In genomic region chr9:108673151-108673550, GRCm38 (mm10) we compare ENCODE assay signal across 9 mouse cellular contexts. TPM values are rescaled to one million over a fixed set of nuclear protein-coding genes. Genes with fewer than 3 reads are reported as not detected.
DNase-seq lines count a peak whose midpoint lies in the region; ATAC-seq lines count a peak whose summit lies in the region.
"Had no signal": no experiment of that assay in that cellular context is flagged by ENCODE, and none has a peak within 500 bp of the region (broad histone marks: within the 10 kb centered on the region; RNA-seq: fewer than 3 reads in every experiment).

No protein-coding gene starts in this region.

- no peaks in the 10 kb centered on the region for H3K9me3 ChIP-seq in kidney, embryonic 15.5 days (replicated peaks)
- H3K9me3 ChIP-seq in embryonic facial prominence, embryonic 11.5 days (replicated peaks; ENCODE audit: control insufficient read depth, low read length) = no peaks in the 10 kb centered on the region

- no peak for ATAC-seq in kidney, embryonic 15.5 days (replicated peaks; ENCODE audit: low FRiP score)
- no peak for ATAC-seq in embryonic facial prominence, embryonic 11.5 days (replicated peaks; ENCODE audit: insufficient number of reproducible peaks, low FRiP score, low TSS enrichment, low read depth)
- ATAC-seq in activated CD4-positive, CD25-positive, alpha-beta regulatory T cell, adult 4 months = no peak

- H3K4me1 ChIP-seq in kidney, embryonic 15.5 days = no peaks in the 10 kb centered on the region
- H3K4me1 ChIP-seq in embryonic facial prominence, embryonic 11.5 days (ENCODE audit: control insufficient read depth, insufficient read depth, low read length) = no peaks in the 10 kb centered on the region

- peak; percentile 30 for DNase-seq in kidney, postnatal 10 days
- peak; percentile 49 for DNase-seq in A20 (ENCODE audit: low read depth, low spot score)
- DNase-seq in CD4-positive helper T cell, adult 2 months (ENCODE audit: low read depth, low spot score) = peak; percentile 35
- DNase-seq in embryonic facial prominence, embryonic 11.5 days (ENCODE audit: low spot score) = peak; percentile 39
- no peak for DNase-seq in yolk sac, embryonic 10.5 days (ENCODE audit: low spot score)
- no peak for DNase-seq in left cerebral cortex, postnatal 14 days (ENCODE audit: low spot score in 2 of 2)

- H3K4me3 ChIP-seq in kidney, embryonic 15.5 days (replicated peaks) = no peak overlapping the region
- H3K4me3 ChIP-seq in embryonic facial prominence, embryonic 11.5 days (ENCODE audit: low read depth, low read length) = no peak overlapping the region
- H3K4me3 ChIP-seq: heart, embryonic 13.5 days had no signal

- intact Hi-C loops in left cerebral cortex, postnatal 14 days (cut with DNase I) = no loop called here

- 50% methylated on average over 2 of the region's 2 CpGs for WGBS in kidney, embryonic 15.5 days
- 50% methylated on average over 2 of the region's 2 CpGs for WGBS in embryonic facial prominence, embryonic 11.5 days

- H3K27me3 ChIP-seq in kidney, embryonic 15.5 days = no peaks in the 10 kb centered on the region
- H3K27me3 ChIP-seq in embryonic facial prominence, embryonic 11.5 days (ENCODE audit: control insufficient read depth, insufficient read depth, low read length) = no peaks in the 10 kb centered on the region
- H3K27me3 ChIP-seq: heart, embryonic 13.5 days had no signal

- H3K9ac ChIP-seq in kidney, embryonic 15.5 days = no peak overlapping the region
- no peak overlapping the region for H3K9ac ChIP-seq in embryonic facial prominence, embryonic 11.5 days (replicated peaks; ENCODE audit: low read length)
- H3K9ac ChIP-seq: heart, embryonic 13.5 days had no signal

- H3K36me3 ChIP-seq in kidney, embryonic 15.5 days = peaks cover 33% of the 10 kb centered on the region
- no peaks in the 10 kb centered on the region; the same call in 1 of the 2 replicates for H3K36me3 ChIP-seq in embryonic facial prominence, embryonic 11.5 days (replicated peaks; ENCODE audit: control insufficient read depth, insufficient read depth, low read depth, low read length)

- H3K4me2 ChIP-seq in kidney, embryonic 15.5 days = no peak overlapping the region
- no peak overlapping the region for H3K4me2 ChIP-seq in embryonic facial prominence, embryonic 11.5 days (ENCODE audit: low read depth, low read length)
- H3K4me2 ChIP-seq: heart, embryonic 13.5 days had no signal

- no peak overlapping the region for H3K27ac ChIP-seq in kidney, embryonic 15.5 days
- no peak overlapping the region for H3K27ac ChIP-seq in embryonic facial prominence, embryonic 11.5 days (replicated peaks; ENCODE audit: low read depth, low read length)
- H3K27ac ChIP-seq: heart, embryonic 13.5 days had no signal

RNA-seq across cellular contexts. Expression of gene Slc25a20, which starts 11.3 kb away (rescaled TPM):
- 50.0 and 51.8 TPM in 2 replicates for polyA plus RNA-seq in kidney, embryonic 15.5 days (2015; fragmentation: Nextera tagmentation; extraction: Ambion mirVana)
- polyA plus RNA-seq in embryonic facial prominence, embryonic 11.5 days (2014; fragmentation: Nextera tagmentation; extraction: Ambion mirVana) = 30.8 and 34.5 TPM in 2 replicates
- polyA plus RNA-seq in activated CD4-positive, CD25-positive, alpha-beta regulatory T cell, adult 4 months (2017; shearing (Covaris generic)) = 10 to 100 TPM; 36.2 to 41.8 TPM
- 10 to 100 TPM; 14.5 to 15.0 TPM for total RNA-seq in left cerebral cortex, postnatal 14 days (2021)

RNA-seq across cellular contexts. Expression of gene Prkar2a, which starts 16.0 kb away (rescaled TPM):
- 25.5 and 27.6 TPM in 2 replicates for polyA plus RNA-seq in kidney, embryonic 15.5 days (2015; fragmentation: Nextera tagmentation; extraction: Ambion mirVana)
- polyA plus RNA-seq in embryonic facial prominence, embryonic 11.5 days (2014; fragmentation: Nextera tagmentation; extraction: Ambion mirVana) = 36.2 and 37.9 TPM in 2 replicates
- polyA plus RNA-seq in activated CD4-positive, CD25-positive, alpha-beta regulatory T cell, adult 4 months (2017; shearing (Covaris generic)) = 1 to 10 TPM; 4.0 to 5.4 TPM
- total RNA-seq in left cerebral cortex, postnatal 14 days (2021) = 10 to 100 TPM; 40.6 to 45.5 TPM

RNA-seq across cellular contexts. Expression of gene Arih2, which starts 24.0 kb away (rescaled TPM):
- 50.1 and 51.0 TPM in 2 replicates for polyA plus RNA-seq in kidney, embryonic 15.5 days (2015; fragmentation: Nextera tagmentation; extraction: Ambion mirVana)
- 44.1 and 48.4 TPM in 2 replicates for polyA plus RNA-seq in embryonic facial prominence, embryonic 11.5 days (2014; fragmentation: Nextera tagmentation; extraction: Ambion mirVana)
- 10 to 100 TPM; 44.6 to 46.2 TPM for polyA plus RNA-seq in activated CD4-positive, CD25-positive, alpha-beta regulatory T cell, adult 4 months (2017; shearing (Covaris generic))
- 10 to 100 TPM; 49.8 to 50.2 TPM for total RNA-seq in left cerebral cortex, postnatal 14 days (2021)

Comparison
In these comparisons a context has a peak if more than half of its experiments do, and no peak if none do; other contexts are left out.
1. DNase-seq: peak in kidney, postnatal 10 days (single experiment), A20 (single experiment), CD4-positive helper T cell, adult 2 months (single experiment) and embryonic facial prominence, embryonic 11.5 days (single experiment); none in yolk sac, embryonic 10.5 days (single experiment) and left cerebral cortex, postnatal 14 days (0 of 2).